Mouse (Mus musculus) stomach, embryonic 14.5 days (tissue): Measurements from ENCODE around the gene Cyp51. TPM values are rescaled to one million over a fixed set of nuclear protein-coding genes. Genes with fewer than 3 reads are reported as not detected.

Source experiments
- ATAC-seq: fragments of 200-750 bp; cut with Nextera tagmentation; 2 replicates; pipeline ENCODE4 v1.8.0; 2017; ENCODE audit warnings: low read depth, moderate TSS enrichment; ENCODE audit not compliant: insufficient number of reproducible peaks, insufficient read depth, low FRiP score
- H3K27ac ChIP-seq: fragments of 300-500 bp; sonication (generic); 2 replicates; pipeline ENCODE4 v1.5.1; 2014; ENCODE audit warnings: mild to moderate bottlenecking, low read length, moderate library complexity, mixed read lengths
- H3K27me3 ChIP-seq: fragments of 300-500 bp; sonication (generic); 2 replicates; pipeline ENCODE4 v1.6.1; 2014; ENCODE audit warnings: low read length, control low read depth, mixed read lengths; ENCODE audit not compliant: control insufficient read depth, insufficient read depth
- H3K36me3 ChIP-seq: fragments of 300-500 bp; sonication (generic); 2 replicates; pipeline ENCODE4 v1.6.1; 2014; ENCODE audit warnings: mild to moderate bottlenecking, control low read depth, low read length, moderate library complexity, mixed read lengths; ENCODE audit not compliant: control insufficient read depth, insufficient read depth
- H3K4me1 ChIP-seq: fragments of 300-500 bp; sonication (generic); 2 replicates; pipeline ENCODE4 v1.6.1; 2014; ENCODE audit warnings: low read length, control low read depth, mixed read lengths; ENCODE audit not compliant: control insufficient read depth, insufficient read depth
- H3K4me2 ChIP-seq: fragments of 300-500 bp; sonication (generic); replicated peaks from 2 replicates; pipeline ENCODE4 v1.6.1; 2014; ENCODE audit warnings: low read depth, low read length, control low read depth
- H3K4me3 ChIP-seq: fragments of 300-500 bp; sonication (generic); 2 replicates; pipeline ENCODE4 v1.5.1; 2014; ENCODE audit warnings: low read depth, low read length, control low read depth
- H3K9ac ChIP-seq: fragments of 300-500 bp; sonication (generic); replicated peaks from 2 replicates; pipeline ENCODE4 v1.6.1; 2014; ENCODE audit warnings: low read depth, mild to moderate bottlenecking, control low read depth, low read length, moderate library complexity, mixed read lengths
- H3K9me3 ChIP-seq: fragments of 300-500 bp; sonication (generic); 2 replicates; pipeline ENCODE4 v1.6.1; 2016; ENCODE audit warnings: low read depth, low read length, control low read depth; ENCODE audit not compliant: control insufficient read depth
- WGBS: fragments of 180-500 bp; shearing (Covaris S2); extraction: QIAGEN DNeasy Blood & Tissue Kit; methylation state at CpG from one replicate; pipeline ENCODE4 v1.1.7; 2014; 5-methylcytosine and 5-hydroxymethylcytosine counted together
- polyA plus RNA-seq: library from polyadenylated mRNA; unstranded; fragments of >200 nt; fragmentation: Nextera tagmentation; extraction: Ambion mirVana; gene quantifications from 2 replicates; pipeline ENCODE4 v1.2.1, GENCODE M21; 2014

Gene Cyp51
- polyA plus RNA-seq, 1 experiment from 2014 or later: 85.2 TPM

GRCm38 (mm10) chr5:4040922-4041321 lies 63.6 kb downstream of the Cyp51 start:
- Histone ChIP-seq H3K9ac (no peak overlapping the region), H3K4me3 (no peak overlapping the region), H3K27me3 (no peaks in the 10 kb centered on the region), H3K9me3 (no peaks in the 10 kb centered on the region), H3K4me1 (no peaks in the 10 kb centered on the region), H3K36me3 (peaks cover 45% of the 10 kb centered on the region), H3K4me2 (no peak overlapping the region), H3K27ac (no peak overlapping the region)
- ATAC-seq: no peak
- WGBS: 90% methylated on average over 2 of the region's 2 CpGs

GRCm38 (mm10) chr5:4040372-4040771 lies 64.2 kb downstream of the Cyp51 start:
- Histone ChIP-seq H3K9ac (no peak overlapping the region), H3K27me3 (no peaks in the 10 kb centered on the region), H3K9me3 (no peaks in the 10 kb centered on the region), H3K27ac (no peak overlapping the region), H3K4me3 (no peak overlapping the region), H3K36me3 (peaks cover 49% of the 10 kb centered on the region), H3K4me1 (no peaks in the 10 kb centered on the region), H3K4me2 (no peak overlapping the region)
- no peak for ATAC-seq
- 87% methylated on average over 6 of the region's 6 CpGs for WGBS

- H3K4me1 ChIP-seq: no peaks in the 10 kb centered on the region
- H3K36me3 ChIP-seq: peaks cover 46% of the 10 kb centered on the region
- no peak overlapping the region for H3K27ac ChIP-seq
- H3K9ac ChIP-seq: no peak overlapping the region
- no peaks in the 10 kb centered on the region for H3K9me3 ChIP-seq
- no peak overlapping the region for H3K4me2 ChIP-seq
- WGBS: 90% methylated on average over 8 of the region's 8 CpGs
- ATAC-seq: no peak
- H3K4me3 ChIP-seq: no peak overlapping the region
- H3K27me3 ChIP-seq: no peaks in the 10 kb centered on the region
Measured at GRCm38 (mm10) chr5:4039351-4039750, 65.2 kb downstream of the Cyp51 start.

- no peaks in the 10 kb centered on the region for H3K9me3 ChIP-seq
- no peak overlapping the region for H3K27ac ChIP-seq
- ATAC-seq: no peak
- 96% methylated on average over 9 of the region's 9 CpGs for WGBS
- H3K36me3 ChIP-seq: peaks cover 47% of the 10 kb centered on the region
- no peaks in the 10 kb centered on the region for H3K4me1 ChIP-seq
- H3K27me3 ChIP-seq: no peaks in the 10 kb centered on the region
- no peak overlapping the region for H3K9ac ChIP-seq
- H3K4me2 ChIP-seq: no peak overlapping the region
- H3K4me3 ChIP-seq: no peak overlapping the region
Measured at GRCm38 (mm10) chr5:4036686-4037085, 67.9 kb downstream of the Cyp51 start.

- Histone ChIP-seq H3K9ac (no peak overlapping the region), H3K4me3 (no peak overlapping the region), H3K9me3 (no peaks in the 10 kb centered on the region), H3K4me1 (no peaks in the 10 kb centered on the region), H3K27ac (no peak overlapping the region), H3K36me3 (peaks cover 18% of the 10 kb centered on the region), H3K27me3 (no peaks in the 10 kb centered on the region), H3K4me2 (no peak overlapping the region)
- ATAC-seq: no peak
- WGBS: 77% methylated on average over 4 of the region's 4 CpGs
Measured at GRCm38 (mm10) chr5:4031846-4032245, 72.7 kb downstream of the Cyp51 start.

Other genes starting within 250 kb of the Cyp51 start
- gene Mterf1a, start 210.8 kb downstream of the Cyp51 start, polyA plus RNA-seq: 9.9 and 10.1 TPM in 2 replicates
- 138 and 157 TPM in 2 replicates for gene Akap9, start 176.7 kb downstream of the Cyp51 start, polyA plus RNA-seq
- gene Mterf1b, start 87.6 kb upstream of the Cyp51 start, polyA plus RNA-seq: 3.2 and 3.6 TPM in 2 replicates